Mouse (Mus musculus): ENCODE measurements around the gene Fbxw17. TPM values are rescaled to one million over a fixed set of nuclear protein-coding genes. Genes with fewer than 3 reads are reported as not detected.
A peak's percentile ranks its signal among the peaks of the same experiment; 100 is the strongest.
"Not testable (repeated sequence)": the region's sequence is repeated elsewhere in the genome, so short reads cannot be mapped to it uniquely, and the experiment has no call there.

Fbxw17 gene
- total RNA-seq (2021): 10 to 100 TPM; 23.2 to 28.0 TPM
- long read RNA-seq, experiment 1, partial matches to known transcripts: 0 of 20 reads
- long read RNA-seq, experiment 1, other reads (novel, unspliced or antisense): 17 of 20 reads
- long read RNA-seq, experiment 2, transcript Fbxw17-201 (10 exons, 1,798 nt): major isoform, 9 of 29 reads
- long read RNA-seq, experiment 2, partial matches to known transcripts: 1 of 29 reads
- long read RNA-seq, experiment 2, other reads (novel, unspliced or antisense): 18 of 29 reads

DNA sequence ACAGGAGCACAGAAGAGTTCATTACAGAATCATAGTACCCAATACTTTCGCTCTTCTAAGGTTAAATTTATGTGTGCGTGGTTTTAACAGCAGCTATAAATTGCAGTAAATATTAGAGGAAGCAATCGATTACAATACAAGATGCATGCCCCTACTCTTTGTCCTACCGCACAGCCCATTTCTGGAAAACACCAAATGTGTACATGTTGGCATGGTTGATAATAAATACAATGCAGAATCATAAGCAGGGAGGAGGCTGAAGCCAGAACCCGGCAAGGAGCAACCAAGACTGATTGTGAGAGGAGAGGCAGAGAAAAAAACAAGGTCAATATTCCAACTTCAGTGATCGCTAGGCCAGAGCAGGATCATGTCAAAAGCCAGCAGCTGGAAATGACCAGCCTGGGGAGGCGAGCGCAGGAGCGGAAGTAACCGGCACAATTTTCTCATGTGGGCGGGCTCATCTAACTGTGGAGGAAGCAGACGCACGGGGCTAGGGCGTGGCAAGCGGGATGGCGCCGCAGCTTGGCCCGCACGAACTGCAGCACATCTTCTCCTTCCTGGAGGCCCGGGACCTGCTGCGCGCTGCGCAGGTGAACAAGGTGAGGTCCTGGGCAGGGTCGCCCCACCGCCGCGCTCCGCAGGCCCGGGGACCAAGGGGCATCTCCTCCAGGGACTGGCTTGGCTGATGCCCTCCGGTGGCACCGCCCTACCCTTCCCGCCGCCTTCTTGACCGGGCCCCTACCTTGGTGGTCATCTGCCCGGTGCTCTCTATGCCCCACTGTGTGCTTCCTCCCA is at the start of gene Fbxw17:
Gene Fbxw17, plus strand, starts transcription at position 476 of the 795 bp plus-strand sequence.
- DNase-seq (ENCODE audit: low spot score in 2 of 2): peak; percentile 41 to 51

DNA sequence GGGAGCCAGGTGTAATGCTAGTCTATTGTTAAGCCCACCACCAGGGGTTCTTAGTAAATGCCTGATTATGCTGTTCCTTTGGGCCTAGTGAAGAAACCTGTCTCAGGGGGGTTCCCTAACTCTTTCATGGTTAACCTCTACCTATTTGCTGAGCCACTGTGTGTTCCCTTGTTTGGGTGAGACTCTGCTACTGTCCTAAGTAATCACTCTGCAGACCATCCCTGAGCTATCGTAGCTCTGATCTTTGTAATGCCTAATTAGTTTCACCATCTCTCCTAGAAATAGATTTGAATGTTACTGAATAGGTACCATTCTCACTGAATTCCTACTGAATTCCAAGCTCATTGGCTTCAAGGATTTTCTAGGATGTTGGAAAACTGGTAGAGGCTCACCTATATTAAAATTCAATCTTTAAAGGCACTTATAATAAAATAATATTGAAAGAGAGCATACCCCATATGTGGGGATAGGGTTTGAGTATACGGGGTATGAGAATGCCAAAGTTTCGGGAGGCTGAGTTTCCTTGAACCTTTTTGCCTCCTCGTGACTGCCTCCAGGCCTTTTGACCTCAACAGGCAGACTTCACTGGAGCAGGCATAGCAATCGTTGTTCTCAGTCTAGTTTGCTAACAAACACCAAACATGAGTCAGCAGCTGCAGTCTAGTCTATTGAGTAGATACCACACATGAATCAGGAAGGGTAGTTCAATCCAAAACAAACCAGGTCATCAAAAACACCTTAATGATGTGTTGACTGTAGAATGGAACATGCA is 44.5 kb upstream of the Fbxw17 start:
- DNase-seq (ENCODE audit: low spot score in 2 of 2): not testable (repeated sequence)

DNA sequence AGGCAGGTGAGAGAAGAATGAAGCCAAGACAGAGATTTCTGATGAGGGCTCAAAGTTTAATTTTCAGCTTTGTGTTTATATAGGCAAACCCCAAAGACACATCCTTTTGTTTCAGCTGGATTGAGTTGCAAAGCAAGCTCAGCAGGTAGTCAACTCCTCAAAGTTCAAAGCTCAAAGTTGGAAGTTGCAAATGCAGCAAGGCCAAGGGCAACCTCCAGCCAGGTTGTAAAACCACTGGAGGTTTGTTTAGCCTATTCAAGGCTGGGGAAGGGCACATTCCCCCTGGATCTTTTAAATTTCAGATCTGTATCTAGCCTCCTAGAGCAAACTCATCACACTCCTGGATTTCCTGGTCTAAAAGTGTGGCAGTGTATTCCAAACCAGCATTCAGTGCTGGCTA is 28.5 kb upstream of the Fbxw17 start:
- not testable (repeated sequence) for DNase-seq (ENCODE audit: low spot score in 2 of 2)

GRCm38 (mm10) chr13:50418421-50418820 is 757 bp downstream of the Fbxw17 start:
- no peak for DNase-seq (ENCODE audit: low spot score in 2 of 2)

GRCm38 (mm10) chr13:50423625-50424209 is 6.1 kb downstream of the Fbxw17 start:
- DNase-seq (ENCODE audit: low spot score in 2 of 2): no peak

DNA sequence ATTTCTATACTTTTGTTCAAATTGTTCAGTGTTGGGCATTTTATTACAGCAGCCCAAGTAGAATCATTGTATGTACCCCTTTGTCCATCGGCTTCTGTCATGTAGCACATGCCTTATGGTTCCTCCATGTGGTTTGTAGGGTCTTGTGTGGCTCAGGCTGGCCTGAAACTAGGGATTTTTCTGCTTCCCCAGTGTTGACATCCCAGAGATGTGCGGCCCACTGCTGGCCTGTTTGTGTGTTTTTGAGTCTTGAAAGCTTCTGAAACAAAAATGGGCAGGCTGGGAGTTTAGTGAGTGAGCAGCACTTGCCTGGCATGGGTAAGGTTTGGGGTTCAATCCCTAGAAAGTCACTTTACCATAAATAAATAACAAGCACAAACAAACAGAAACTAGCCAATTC is 6.9 kb downstream of the Fbxw17 start:
- no peak for DNase-seq (ENCODE audit: low spot score in 2 of 2)

GRCm38 (mm10) chr13:50426686-50427085 is 9.0 kb downstream of the Fbxw17 start:
- DNase-seq (ENCODE audit: low spot score in 2 of 2): no peak

- no peak for DNase-seq (ENCODE audit: low spot score in 2 of 2)
These were observed 26.1 kb downstream of the Fbxw17 start, which contains the start of gene Gm47429 for GRCm38 (mm10) chr13:50443812-50444211. TSS of gene Gm47429 (minus strand) at chr13:50443912.

DNA sequence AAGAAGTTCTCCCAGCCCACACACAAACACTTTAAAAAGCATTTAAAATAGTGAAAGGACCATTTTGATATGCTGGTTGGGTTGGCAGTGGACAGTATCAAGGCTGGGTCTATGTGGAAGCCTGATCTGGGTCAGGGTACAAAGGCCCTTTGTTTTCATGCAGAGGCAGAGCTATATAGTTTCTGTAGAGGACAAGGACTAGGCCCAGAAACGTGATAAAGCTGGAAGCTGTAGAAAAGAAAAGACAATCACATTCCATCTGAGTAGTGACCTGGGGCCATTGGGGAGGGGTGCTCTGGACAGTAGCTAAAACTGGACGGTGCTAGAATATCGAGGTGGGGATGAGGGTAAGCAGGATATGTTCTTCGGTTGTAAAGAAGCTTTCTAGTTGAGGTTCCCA is 27.6 kb downstream of the Fbxw17 start:
- DNase-seq (ENCODE audit: low spot score in 2 of 2): no peak

GRCm38 (mm10) chr13:50452266-50452665 is 34.6 kb downstream of the Fbxw17 start:
- not testable (repeated sequence) for DNase-seq (ENCODE audit: low spot score in 2 of 2)

- DNase-seq (ENCODE audit: low spot score in 2 of 2): no peak
These were observed 35.8 kb downstream of the Fbxw17 start for GRCm38 (mm10) chr13:50453426-50453825.

DNA sequence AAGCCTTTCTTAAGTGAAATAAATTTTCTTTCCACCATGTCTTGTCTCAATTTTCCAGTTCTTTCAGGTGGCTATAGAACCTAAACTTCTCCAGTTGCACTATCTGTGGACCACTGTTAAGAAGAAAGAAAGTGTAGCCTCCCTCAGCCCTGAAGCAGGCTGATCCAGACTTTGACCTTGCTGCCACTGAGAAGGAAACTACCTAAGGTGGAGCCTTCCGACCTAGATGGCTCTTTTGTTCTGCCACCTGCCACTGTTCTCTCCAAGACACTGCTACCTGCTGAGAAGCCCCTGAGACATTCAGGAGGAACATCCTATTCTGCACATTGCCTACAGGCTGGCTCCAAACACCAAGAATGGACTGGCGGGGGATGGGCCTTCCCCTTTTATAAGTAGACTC is 42.8 kb downstream of the Fbxw17 start:
- DNase-seq (ENCODE audit: low spot score in 2 of 2): not testable (repeated sequence)

GRCm38 (mm10) chr13:50464621-50465562 is 47.2 kb downstream of the Fbxw17 start:
- DNase-seq (ENCODE audit: low spot score in 2 of 2): no peak

DNA sequence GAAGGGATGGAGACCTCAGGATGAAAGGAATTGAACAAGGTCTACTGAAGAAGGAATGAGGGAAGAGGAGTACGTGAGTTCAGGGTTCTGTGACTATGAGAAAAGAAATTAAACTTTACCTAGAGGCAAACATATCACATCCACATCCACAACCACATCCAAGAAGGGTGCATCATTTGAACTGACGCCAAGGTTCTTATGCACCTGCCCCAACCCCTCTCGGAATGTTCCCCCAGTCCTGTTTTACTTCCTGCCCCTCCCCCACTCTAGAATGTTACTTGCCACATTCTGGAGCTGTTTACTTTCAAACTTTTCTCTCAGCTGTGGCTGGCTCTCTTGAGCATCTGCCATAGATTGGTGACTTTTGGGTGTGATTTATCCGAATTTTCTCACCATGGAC is 49.3 kb downstream of the Fbxw17 start, which contains the start of gene Nutm2:
Gene Nutm2, plus strand, starts transcription at position 301 of the 400 bp plus-strand sequence.
- DNase-seq (ENCODE audit: low spot score in 2 of 2): no peak

Other genes starting within 250 kb of the Fbxw17 start
- not detected for gene Gm906, start 167.6 kb upstream of the Fbxw17 start, total RNA-seq (2021)
- gene Gm47429, start 26.0 kb downstream of the Fbxw17 start, total RNA-seq (2021): not detected
- not detected for gene Nutm2, start 49.4 kb downstream of the Fbxw17 start, total RNA-seq (2021)
- gene Gm904, start 225.4 kb downstream of the Fbxw17 start, total RNA-seq (2021): not detected